Mouse (Mus musculus) urinary bladder, postnatal 4 days (tissue): ENCODE data around the gene Ctcf.

Experiments used
- DNase-seq, 2 experiments: peaks; one replicate each; pipeline ENCODE4 v3.0.0; 2021 to 2022; ENCODE audit warnings: low spot score in 2 of 2

Ctcf gene

GRCm38 (mm10) chr8:105700966-105701824 is 64.8 kb downstream of the Ctcf start, which contains the start of the genes Acd and Pard6a:
Gene Acd, minus strand, starts transcription at chr8:105701102.
Gene Pard6a, plus strand, starts transcription at chr8:105701148.
- DNase-seq, result peak; percentile 91 to 96

DNA sequence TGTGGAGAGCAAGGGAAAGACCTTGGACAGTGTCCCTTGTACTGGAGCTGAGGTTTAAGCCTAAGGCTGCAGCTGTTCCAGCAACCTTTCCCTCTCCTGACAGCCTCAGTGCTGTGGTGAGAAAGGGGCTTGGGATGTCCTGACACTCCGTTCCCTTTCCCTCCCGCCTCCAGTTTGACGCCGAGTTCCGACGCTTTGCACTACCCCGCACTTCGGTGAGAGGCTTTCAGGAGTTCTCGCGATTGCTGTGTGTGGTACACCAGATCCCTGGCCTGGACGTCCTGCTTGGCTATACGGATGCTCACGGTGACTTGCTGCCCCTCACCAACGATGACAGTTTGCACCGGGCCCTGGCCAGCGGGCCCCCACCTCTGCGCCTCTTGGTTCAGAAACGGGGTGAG is 65.6 kb downstream of the Ctcf start:
- no peak for DNase-seq

GRCm38 (mm10) chr8:105702731-105703415 is 66.5 kb downstream of the Ctcf start:
- DNase-seq, result no peak

DNA sequence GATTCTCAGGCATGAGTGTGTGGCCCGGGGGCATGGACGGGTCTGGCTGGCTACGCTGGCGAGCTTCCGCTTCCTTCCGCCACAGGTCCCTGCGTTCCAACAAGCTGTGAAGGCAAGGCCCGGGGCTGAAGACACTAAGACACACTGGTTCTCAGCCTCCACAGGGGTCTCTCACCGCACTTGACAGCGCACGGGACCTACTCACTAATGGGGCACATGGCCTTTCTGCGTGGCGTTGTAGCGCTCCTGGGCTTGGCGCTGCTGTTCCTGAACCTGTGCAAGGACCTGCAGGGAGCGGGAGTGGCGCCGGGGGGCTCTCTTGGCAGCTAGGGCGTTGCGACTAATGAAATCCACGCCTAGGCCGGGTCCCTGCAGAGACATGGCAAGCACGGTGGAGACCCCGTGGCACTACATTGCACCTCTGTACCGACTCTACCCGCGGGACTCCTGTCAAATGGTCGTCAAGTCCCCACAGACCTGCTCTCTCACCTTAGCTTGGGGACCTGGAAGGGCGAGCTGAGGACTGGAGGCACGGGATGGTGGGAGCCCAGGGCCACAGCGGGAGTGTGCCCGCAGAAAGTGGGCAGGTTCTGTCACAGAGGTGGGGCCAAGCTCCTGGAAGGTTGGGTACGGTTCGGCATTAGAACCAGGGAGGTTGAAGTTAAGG is 67.9 kb downstream of the Ctcf start:
- no peak for DNase-seq

DNA sequence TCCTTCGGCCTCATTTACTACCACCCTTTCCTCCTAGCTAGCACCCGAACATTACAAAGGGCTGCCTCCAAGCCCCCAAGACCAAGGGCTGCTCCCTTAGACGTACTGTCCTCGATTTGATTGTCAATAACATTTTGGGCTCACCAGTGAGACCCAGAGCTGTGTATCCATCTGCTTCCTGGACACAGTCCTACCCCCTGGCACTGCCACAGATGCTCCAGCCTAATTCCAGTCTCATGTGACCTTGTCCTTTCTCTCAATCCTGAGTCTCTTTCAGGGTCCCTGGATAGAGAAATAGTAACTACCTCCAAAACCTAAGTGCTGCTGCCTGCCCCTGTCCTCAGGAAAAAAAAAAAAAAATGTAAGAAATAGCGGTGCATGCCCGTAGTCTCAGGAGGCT is 68.6 kb downstream of the Ctcf start:
- DNase-seq, result no peak

- no peak for DNase-seq
These were observed 70.1 kb downstream of the Ctcf start for GRCm38 (mm10) chr8:105706426-105706825.

- peak; percentile 77 to 84 for DNase-seq
These were observed 71.4 kb downstream of the Ctcf start, which contains the start of the genes 4933405L10Rik and Enkd1 for GRCm38 (mm10) chr8:105707498-105708403. Gene 4933405L10Rik, plus strand, starts transcription at chr8:105707655. Gene Enkd1, minus strand, starts transcription at chr8:105708210.

- no peak for DNase-seq
These were observed 72.3 kb downstream of the Ctcf start for GRCm38 (mm10) chr8:105708675-105709074.

DNA sequence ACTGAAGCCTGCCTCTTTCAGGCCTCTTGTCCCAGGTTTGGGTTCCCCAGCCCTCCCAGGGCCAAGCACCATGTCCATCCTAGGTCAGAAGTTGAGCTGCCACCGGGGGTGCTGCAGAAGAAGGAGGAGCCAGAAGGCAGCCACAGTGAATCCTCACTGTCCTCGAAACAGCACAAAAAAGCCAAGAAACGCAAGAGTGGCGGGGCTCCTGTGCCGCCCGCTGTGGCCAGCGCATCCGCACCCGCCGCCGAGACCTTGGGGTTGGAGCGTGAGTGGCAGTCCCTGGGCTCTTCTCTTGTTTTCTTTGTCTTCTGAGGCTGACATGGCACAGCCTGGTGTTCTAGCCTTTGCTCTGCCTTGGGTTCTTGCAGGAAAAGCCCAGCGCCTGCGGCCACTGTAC is 72.9 kb downstream of the Ctcf start:
- no peak for DNase-seq

- no peak for DNase-seq
These were observed 75.9 kb downstream of the Ctcf start for GRCm38 (mm10) chr8:105712286-105712685.

DNA sequence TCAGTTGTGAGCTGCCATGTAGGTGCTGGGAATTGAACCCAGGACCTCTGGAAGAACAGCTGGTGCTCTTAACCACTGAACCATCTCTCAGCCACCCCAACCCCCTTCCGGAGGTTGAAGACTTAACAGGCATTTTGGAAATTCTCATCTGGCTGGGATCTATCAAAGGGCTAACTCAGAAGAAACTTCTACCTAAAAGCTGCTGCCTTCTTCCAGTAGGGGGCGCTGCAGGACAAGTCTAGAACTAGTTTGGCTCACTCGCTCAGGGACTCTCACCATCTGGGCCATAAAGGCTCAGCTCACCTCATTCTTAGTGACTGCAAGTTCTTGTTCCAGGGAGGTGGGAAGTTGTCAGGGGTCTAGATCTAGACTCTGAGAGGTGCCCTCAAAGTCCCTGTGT is 77.8 kb downstream of the Ctcf start:
- DNase-seq, result peak; percentile 70 to 90

DNA sequence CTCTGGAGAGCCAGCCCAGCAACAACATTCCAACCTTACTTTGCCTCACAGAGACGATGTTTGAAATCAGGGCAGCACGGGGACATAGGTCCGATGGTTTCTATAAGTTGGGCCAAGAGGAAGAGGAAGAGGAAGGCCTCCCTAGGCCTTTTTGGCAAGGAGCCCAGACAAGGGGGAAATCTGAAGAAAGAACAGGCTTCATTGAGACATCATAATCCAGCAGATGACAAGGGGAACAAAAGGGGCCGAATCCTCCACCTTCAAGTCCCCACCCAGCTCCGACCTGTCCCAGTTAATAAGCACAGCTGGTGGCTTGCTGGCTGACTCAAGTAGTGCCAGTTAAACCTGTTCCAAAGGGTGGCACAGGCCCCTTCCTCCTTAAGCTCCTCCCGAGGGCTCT is 78.7 kb downstream of the Ctcf start:
- no peak for DNase-seq

DNA sequence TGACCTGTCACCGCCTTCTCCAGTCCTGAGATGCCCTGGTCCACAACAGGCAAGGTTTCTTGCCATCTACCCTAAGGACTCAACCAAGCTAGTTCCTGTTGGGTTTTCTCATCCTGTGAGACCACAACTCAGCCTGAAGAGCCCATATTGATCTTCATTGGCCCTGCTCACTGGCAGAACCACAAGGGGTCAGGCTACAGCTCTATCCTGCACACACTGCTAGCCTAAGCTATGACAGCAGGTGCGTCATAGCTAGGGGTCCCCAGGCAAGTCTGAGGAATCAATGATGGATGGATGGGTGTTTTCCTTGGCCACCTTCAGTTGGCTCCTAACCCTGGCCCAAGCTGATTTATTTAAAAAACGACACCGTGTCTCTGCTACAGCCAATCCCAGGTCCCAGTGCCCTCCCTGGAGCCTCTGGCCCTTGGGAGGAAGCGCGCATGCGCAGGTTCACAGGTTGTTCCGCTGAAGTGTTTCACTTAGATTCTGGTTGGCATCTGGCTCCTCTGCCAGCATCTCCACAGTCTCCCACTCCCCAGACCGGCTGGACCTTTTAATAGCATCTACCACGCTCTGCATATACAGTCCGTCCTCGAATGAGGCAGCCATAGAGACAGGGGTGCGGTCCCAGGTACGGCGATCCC is 80.1 kb downstream of the Ctcf start:
- DNase-seq, result no peak

DNA sequence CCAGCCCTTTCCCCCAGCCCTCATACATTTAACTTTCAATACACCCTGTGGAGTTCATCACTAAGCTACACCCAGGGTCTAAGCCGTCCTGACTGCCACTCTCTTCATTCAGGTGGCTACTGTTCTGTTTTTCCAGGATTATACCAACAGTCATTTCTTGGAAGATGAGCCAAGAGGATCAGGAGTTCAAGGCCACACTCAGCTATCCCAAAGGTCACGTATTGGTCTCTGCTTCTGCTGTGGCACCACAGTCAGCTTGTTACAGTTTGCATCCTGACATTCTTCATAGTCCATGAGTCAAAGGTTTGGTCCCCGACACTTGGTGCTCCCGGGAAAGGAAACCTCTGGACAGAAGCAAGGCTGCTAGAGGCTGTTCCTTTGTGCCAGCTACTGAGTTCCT is 83.3 kb downstream of the Ctcf start:
- DNase-seq, result no peak

DNA sequence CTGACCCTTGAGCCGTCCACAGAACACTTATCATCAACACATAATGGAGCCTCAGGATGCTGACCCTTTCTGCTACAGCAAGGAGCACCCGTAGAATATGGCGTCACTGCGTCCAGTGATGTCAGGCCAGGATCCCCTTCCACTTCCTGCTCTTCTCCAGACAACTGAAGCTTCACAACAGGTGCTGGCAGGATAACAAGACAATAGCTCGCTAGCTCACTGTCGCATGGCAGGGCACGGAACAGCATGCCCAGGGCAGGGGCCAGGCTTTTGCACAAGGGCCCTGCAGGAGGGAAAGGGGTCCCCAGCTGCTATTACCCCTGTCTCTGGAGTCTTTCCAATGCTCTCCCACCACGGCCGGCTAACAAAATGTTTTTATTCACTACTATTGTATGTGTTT is 86.5 kb downstream of the Ctcf start:
- DNase-seq, result no peak

DNA sequence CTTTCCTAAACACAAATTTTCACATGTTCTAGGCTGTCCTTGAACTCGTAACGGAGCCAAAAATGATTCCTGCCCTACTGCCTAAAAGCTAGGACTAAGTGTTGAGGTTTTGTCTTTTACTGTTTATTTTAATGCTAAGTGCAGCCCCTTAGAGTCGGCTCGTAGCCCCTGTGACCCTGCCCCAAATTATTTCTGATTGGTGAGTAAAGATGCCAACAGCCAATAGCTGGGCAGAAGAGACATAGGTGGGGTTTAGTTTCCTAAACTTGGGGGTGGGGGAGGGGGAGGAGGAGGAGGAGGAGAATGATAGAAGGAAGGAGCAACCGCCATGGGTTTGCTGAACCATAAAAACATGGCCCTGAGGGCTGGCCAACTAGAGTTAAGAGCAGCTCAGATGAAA is 89.4 kb downstream of the Ctcf start:
- DNase-seq, result no peak

- no peak for DNase-seq
These were observed 91.2 kb downstream of the Ctcf start for GRCm38 (mm10) chr8:105727397-105728124.

GRCm38 (mm10) chr8:105732186-105732585 is 95.8 kb downstream of the Ctcf start:
- no peak for DNase-seq
